Mouse (Mus musculus) T-cell, adult 66 days (primary cell): ENCODE results near the gene Capn13. TPM values are rescaled to one million over a fixed set of nuclear protein-coding genes. Genes with fewer than 3 reads are reported as not detected.

Source experiments
- total RNA-seq, 2 experiments: library from RNA; stranded (reverse); gene quantifications; 3 replicates in 1 of 2; 4 replicates in 1 of 2; pipeline ENCODE4 v1.2.4; 2023

Capn13 gene
- total RNA-seq, result not detected

DNA sequence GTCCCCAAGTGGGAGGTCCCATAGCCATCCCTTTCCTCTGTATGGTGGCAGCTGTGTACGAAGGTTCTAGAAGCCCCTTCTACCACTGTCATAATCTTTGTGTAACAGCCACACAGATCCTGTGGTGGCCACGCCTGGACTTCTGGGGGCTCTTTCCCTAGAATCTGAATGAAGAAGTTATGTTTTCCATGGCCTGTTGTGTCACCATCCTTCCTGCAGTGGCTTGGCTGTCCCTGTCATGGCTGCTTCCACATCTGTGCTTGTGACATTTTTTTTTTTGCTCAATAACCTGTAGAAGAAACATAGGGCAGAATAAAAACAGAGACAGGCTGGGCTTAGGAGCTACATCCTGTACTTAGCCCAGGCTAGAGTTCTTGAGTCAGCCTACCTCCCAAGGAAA lies at the start of gene Capn13:
Capn13 (minus strand) TSS at position 5 of the 400 bp plus-strand sequence.

